Mouse (Mus musculus) cerebellum, adult 2 months (tissue): Measurements from ENCODE around the gene Trim54. TPM values are rescaled to one million over a fixed set of nuclear protein-coding genes. Genes with fewer than 3 reads are reported as not detected.
A peak's percentile ranks its signal among the peaks of the same experiment; 100 is the strongest.

Source experiments
- DNase-seq, 2 experiments: peaks; one replicate each; pipeline ENCODE4 v3.0.0; 2021
- H3K27ac ChIP-seq: fragments of 200-500 bp; 2 replicates; pipeline ENCODE4 v1.5.1; 2012; ENCODE audit warnings: low read length, control low read depth, inconsistent platforms; ENCODE audit not compliant: insufficient read depth
- H3K27me3 ChIP-seq: fragments of 200-500 bp; 2 replicates; pipeline ENCODE4 v1.6.1; 2012; ENCODE audit warnings: inconsistent platforms, mild to moderate bottlenecking, low read length, moderate library complexity; ENCODE audit not compliant: control insufficient read depth, insufficient read depth
- H3K4me1 ChIP-seq: fragments of 200-500 bp; 2 replicates; pipeline ENCODE4 v1.6.1; 2011; ENCODE audit warnings: low read length; ENCODE audit not compliant: control insufficient read depth, insufficient read depth
- H3K4me3 ChIP-seq: fragments of 200-500 bp; replicated peaks from 2 replicates; pipeline ENCODE3; 2011; ENCODE audit warnings: mild to moderate bottlenecking, low read depth, low read length, control low read depth; ENCODE audit not compliant: insufficient read depth
- CTCF ChIP-seq: fragments of 200-500 bp; IDR thresholded peaks from 2 replicates; pipeline ENCODE4 v1.5.1; 2011; ENCODE audit warnings: low read depth, mild to moderate bottlenecking, control low read depth, low read length, moderate library complexity, borderline replicate concordance; ENCODE audit not compliant: insufficient read depth
- POLR2A ChIP-seq: fragments of 200-500 bp; IDR thresholded peaks from 2 replicates; pipeline ENCODE4 v1.6.1; 2011; ENCODE audit warnings: low read length, control low read depth, borderline replicate concordance; ENCODE audit not compliant: insufficient read depth
- WGBS: fragments of 180-500 bp; shearing (Covaris S2); methylation state at CpG from one replicate; pipeline ENCODE4 v1.1.7; 2018; 5-methylcytosine and 5-hydroxymethylcytosine counted together
- polyA plus RNA-seq: library from polyadenylated mRNA; depleted of rRNA; stranded (reverse); fragments of >200 nt; gene quantifications from 2 replicates; pipeline ENCODE4 v1.2.3, GENCODE M21; 2012; rRNA removed

Trim54 gene
- not detected in 2 replicates for polyA plus RNA-seq

- no peaks in the 10 kb centered on the region; the same call in 1 of the 2 replicates for H3K27me3 ChIP-seq
- H3K27ac ChIP-seq, result no peak within 1 kb of the TSS
- H3K4me1 ChIP-seq, result no peaks in the 10 kb centered on the region
- H3K4me3 ChIP-seq, result no peak within 1 kb of the TSS
- TF ChIP-seq CTCF, result no peak
- TF ChIP-seq POLR2A, result no peak
- no peak for DNase-seq
- 58% methylated on average over 3 of the region's 3 CpGs for WGBS
These were observed at the start of gene Trim54 for GRCm38 (mm10) chr5:31116354-31116753. TSS of gene Trim54 (plus strand) at chr5:31116712.

- 96% methylated on average over 3 of the region's 3 CpGs for WGBS
- H3K27me3 ChIP-seq, result no peaks in the 10 kb centered on the region
- TF ChIP-seq POLR2A (no peak), CTCF (no peak)
- no peak for DNase-seq
- no peak overlapping the region for H3K27ac ChIP-seq
- H3K4me1 ChIP-seq, result no peaks in the 10 kb centered on the region
- no peak overlapping the region for H3K4me3 ChIP-seq
These were observed 46.7 kb upstream of the Trim54 start for GRCm38 (mm10) chr5:31069810-31070209.

- no peaks in the 10 kb centered on the region for H3K27me3 ChIP-seq
- no peak overlapping the region for H3K27ac ChIP-seq
- TF ChIP-seq CTCF, result no peak
- no peak for TF ChIP-seq POLR2A
- H3K4me1 ChIP-seq, result no peaks in the 10 kb centered on the region
- H3K4me3 ChIP-seq, result no peak overlapping the region
- WGBS, result 83% methylated on average over 2 of the region's 2 CpGs
- no peak for DNase-seq
These were observed 45.5 kb upstream of the Trim54 start for GRCm38 (mm10) chr5:31071059-31071458.

GRCm38 (mm10) chr5:31071821-31072220, 44.7 kb upstream of the Trim54 start:
- DNase-seq, result no peak
- no peak overlapping the region for H3K4me3 ChIP-seq
- H3K4me1 ChIP-seq, result no peaks in the 10 kb centered on the region
- no peaks in the 10 kb centered on the region for H3K27me3 ChIP-seq
- WGBS, result 91% methylated on average over 11 of the region's 11 CpGs
- H3K27ac ChIP-seq, result no peak overlapping the region
- TF ChIP-seq CTCF (no peak), POLR2A (no peak)

- DNase-seq, result no peak
- H3K27ac ChIP-seq, result no peak overlapping the region
- H3K4me3 ChIP-seq, result no peak overlapping the region
- 87% methylated on average over 12 of the region's 12 CpGs for WGBS
- TF ChIP-seq CTCF (no peak), POLR2A (no peak)
- H3K4me1 ChIP-seq, result no peaks in the 10 kb centered on the region
- H3K27me3 ChIP-seq, result no peaks in the 10 kb centered on the region
These were observed 43.3 kb upstream of the Trim54 start for GRCm38 (mm10) chr5:31073176-31073575.

- no peak overlapping the region for H3K4me3 ChIP-seq
- 88% methylated on average over 13 of the region's 13 CpGs for WGBS
- H3K27ac ChIP-seq, result no peak overlapping the region
- no peaks in the 10 kb centered on the region for H3K27me3 ChIP-seq
- DNase-seq, result no peak
- H3K4me1 ChIP-seq, result no peaks in the 10 kb centered on the region
- no peak for TF ChIP-seq CTCF
- no peak for TF ChIP-seq POLR2A
These were observed 40.2 kb upstream of the Trim54 start for GRCm38 (mm10) chr5:31076346-31076745.

GRCm38 (mm10) chr5:31080059-31080794, 36.3 kb upstream of the Trim54 start:
- no peak for TF ChIP-seq POLR2A
- no peak for TF ChIP-seq CTCF
- peak in 1 of 2 experiments; percentile 24 for DNase-seq
- Histone ChIP-seq H3K27me3 (no peaks in the 10 kb centered on the region), H3K4me1 (no peaks in the 10 kb centered on the region), H3K4me3 (no peak overlapping the region), H3K27ac (no peak overlapping the region)
- WGBS, result 44% methylated on average over 13 of the region's 13 CpGs

GRCm38 (mm10) chr5:31080795-31081164, 35.7 kb upstream of the Trim54 start:
- 57% methylated on average over 3 of the region's 3 CpGs for WGBS

GRCm38 (mm10) chr5:31081386-31081785, 35.1 kb upstream of the Trim54 start:
- H3K27me3 ChIP-seq, result no peaks in the 10 kb centered on the region
- no peak overlapping the region for H3K27ac ChIP-seq
- DNase-seq, result no peak
- H3K4me1 ChIP-seq, result no peaks in the 10 kb centered on the region
- no peak overlapping the region for H3K4me3 ChIP-seq
- TF ChIP-seq POLR2A, result no peak
- peak; percentile 65 for TF ChIP-seq CTCF
- WGBS, result 81% methylated on average over 3 of the region's 3 CpGs

More at GRCm38 (mm10) chr5:31080795-31081164, 35.7 kb upstream of the Trim54 start:
- no peak overlapping the region for H3K27ac ChIP-seq
- no peak for TF ChIP-seq POLR2A
- no peak for TF ChIP-seq CTCF
- no peaks in the 10 kb centered on the region for H3K4me1 ChIP-seq
- H3K4me3 ChIP-seq, result no peak overlapping the region
- no peaks in the 10 kb centered on the region for H3K27me3 ChIP-seq
- DNase-seq, result no peak
